In genomic region chr3:117312097-117312496, GRCm38 (mm10) we compare ENCODE assay signal across 22 mouse cellular contexts. TPM values are rescaled to one million over a fixed set of nuclear protein-coding genes. Genes with fewer than 3 reads are reported as not detected.
A peak's percentile ranks its signal among the peaks of the same experiment; 100 is the strongest.
DNase-seq lines count a peak whose midpoint lies in the region; ATAC-seq and TF ChIP-seq lines count a peak whose summit lies in the region.
"Had no signal": no experiment of that assay in that cellular context is flagged by ENCODE, and none has a peak within 500 bp of the region (broad histone marks: within the 10 kb centered on the region; RNA-seq: fewer than 3 reads in every experiment).

No protein-coding gene starts in this region.

- no peaks in the 10 kb centered on the region for H3K4me1 ChIP-seq in olfactory bulb, adult 2 months (ENCODE audit: control insufficient read depth, insufficient read depth, low read length)
- no peaks in the 10 kb centered on the region for H3K4me1 ChIP-seq in intestine, postnatal 0 days (replicated peaks; ENCODE audit: control insufficient read depth, insufficient read depth, low read length)
- H3K4me1 ChIP-seq: embryonic facial prominence, embryonic 10.5 days; embryonic facial prominence, embryonic 12.5 days; forebrain, embryonic 13.5 days; forebrain, embryonic 15.5 days had no signal

- no peaks in the 10 kb centered on the region for H3K27me3 ChIP-seq in intestine, postnatal 0 days (replicated peaks; ENCODE audit: control insufficient read depth, insufficient read depth, low read length)
- H3K27me3 ChIP-seq: embryonic facial prominence, embryonic 12.5 days; forebrain, embryonic 13.5 days; forebrain, embryonic 15.5 days had no signal

- H3K4me3 ChIP-seq in layer of hippocampus, adult 2 months: no peak overlapping the region
- H3K4me3 ChIP-seq in olfactory bulb, adult 2 months (ENCODE audit: insufficient read depth, low read depth, low read length): no peak overlapping the region
- no peak overlapping the region for H3K4me3 ChIP-seq in intestine, postnatal 0 days (ENCODE audit: low read depth, low read length)
- H3K4me3 ChIP-seq: embryonic facial prominence, embryonic 10.5 days; embryonic facial prominence, embryonic 12.5 days; forebrain, embryonic 13.5 days; forebrain, embryonic 15.5 days had no signal

- no peaks in the 10 kb centered on the region for H3K9me3 ChIP-seq in intestine, postnatal 0 days (ENCODE audit: control insufficient read depth)
- H3K9me3 ChIP-seq: embryonic facial prominence, embryonic 10.5 days; embryonic facial prominence, embryonic 12.5 days; forebrain, embryonic 13.5 days; forebrain, embryonic 15.5 days had no signal

- no peak overlapping the region for H3K4me2 ChIP-seq in intestine, postnatal 0 days (replicated peaks; ENCODE audit: low read depth)
- H3K4me2 ChIP-seq: embryonic facial prominence, embryonic 12.5 days; forebrain, embryonic 13.5 days; forebrain, embryonic 15.5 days had no signal

- no peak for TF ChIP-seq CTCF in layer of hippocampus, adult 2 months (conservative IDR thresholded peaks at IDR 0.05)
- no peak for TF ChIP-seq CTCF in olfactory bulb, adult 2 months (IDR thresholded peaks at IDR 0.05; ENCODE audit: insufficient read depth, low read depth, low read length)
- no peak for TF ChIP-seq CTCF in intestine, postnatal 0 days (IDR thresholded peaks at IDR 0.05; ENCODE audit: low read depth)

- no peak for ATAC-seq in intestine, postnatal 0 days
- ATAC-seq: forebrain, embryonic 13.5 days; forebrain, embryonic 15.5 days had no signal

- 50% methylated on average over 7 of the region's 7 CpGs for WGBS in olfactory bulb, adult 2 months
- WGBS in intestine, postnatal 0 days: 93% methylated on average over 7 of the region's 7 CpGs

- TF ChIP-seq POLR2A in olfactory bulb, adult 2 months (IDR thresholded peaks at IDR 0.05; ENCODE audit: insufficient read depth, low read depth, low read length): no peak

- no peaks in the 10 kb centered on the region for H3K36me3 ChIP-seq in intestine, postnatal 0 days (ENCODE audit: control insufficient read depth, insufficient read depth)
- H3K36me3 ChIP-seq: embryonic facial prominence, embryonic 10.5 days; embryonic facial prominence, embryonic 12.5 days; forebrain, embryonic 15.5 days had no signal

- DNase-seq in layer of hippocampus, adult 2 months (ENCODE audit: low spot score in 2 of 2): no peak
- DNase-seq in layer of hippocampus, adult 8-10 months (ENCODE audit: low spot score in 2 of 2): no peak
- DNase-seq in right cerebral cortex, adult 18-20 months: peak; percentile 40
- no peak for DNase-seq in right cerebral cortex, postnatal 4 days
- no peak for DNase-seq in urinary bladder, postnatal 14 days (ENCODE audit: low spot score)
- DNase-seq: adrenal gland, adult 2 months; adrenal gland, postnatal 10 days; adrenal gland, postnatal 25 days; cerebellum, adult 11-12 months; cerebellum, adult 2 months; cerebellum, adult 9-10 months; cerebellum, postnatal 10 days; cerebellum, postnatal 25 days had no signal

- no peak overlapping the region for H3K9ac ChIP-seq in intestine, postnatal 0 days (ENCODE audit: low read depth, low read length)
- H3K9ac ChIP-seq: embryonic facial prominence, embryonic 12.5 days; forebrain, embryonic 13.5 days; forebrain, embryonic 15.5 days had no signal

- peak overlapping the region; percentile 85 for H3K27ac ChIP-seq in layer of hippocampus, adult 2 months
- H3K27ac ChIP-seq in olfactory bulb, adult 2 months (ENCODE audit: insufficient read depth, low read depth, low read length): 0 out of 2 replicates have a peak overlapping the region, but pooled peaks have one; percentile 33
- H3K27ac ChIP-seq in intestine, postnatal 0 days (ENCODE audit: low read depth, low read length): no peak overlapping the region
- H3K27ac ChIP-seq: embryonic facial prominence, embryonic 10.5 days; embryonic facial prominence, embryonic 12.5 days; forebrain, embryonic 13.5 days; forebrain, embryonic 15.5 days had no signal

RNA-seq across cellular contexts. Expression of gene Plppr4, which starts 48.6 kb away (rescaled TPM):
- total RNA-seq in layer of hippocampus, adult 2 months (2021): 100 to 1,000 TPM; 313 to 317 TPM
- 100 to 1,000 TPM; 234 to 255 (median 241) TPM for total RNA-seq in layer of hippocampus, adult 8-10 months (2022)
- polyA plus RNA-seq in olfactory bulb, adult 2 months (2012; ENCODE audit: insufficient read depth, insufficient read length, low replicate concordance, missing spikeins): 88.7 TPM in 1 of 2 replicates, not detected in the other
- polyA plus RNA-seq in intestine, postnatal 0 days (2015; fragmentation: Nextera tagmentation; extraction: Ambion mirVana): 0.40 and 0.54 TPM in 2 replicates
- total RNA-seq: ES-E14, MEL had no signal
- polyA plus RNA-seq: C2C12 had no signal
